Mouse (Mus musculus) induced T-regulatory cell, adult 2 months (primary cell): Measurements from ENCODE around the gene Psmg1.
"Not testable (repeated sequence)": the region's sequence is repeated elsewhere in the genome, so short reads cannot be mapped to it uniquely, and the experiment has no call there.

Source experiments
- DNase-seq: peaks from one replicate; pipeline ENCODE4 v3.0.0-alpha.2; 2012; ENCODE audit warnings: low read depth

Gene Psmg1

GRCm38 (mm10) chr16:95990462-95991121, at the start of gene Psmg1:
Gene Psmg1 (minus strand): TSS chr16:95990960.
- peak; percentile 97 for DNase-seq

DNA sequence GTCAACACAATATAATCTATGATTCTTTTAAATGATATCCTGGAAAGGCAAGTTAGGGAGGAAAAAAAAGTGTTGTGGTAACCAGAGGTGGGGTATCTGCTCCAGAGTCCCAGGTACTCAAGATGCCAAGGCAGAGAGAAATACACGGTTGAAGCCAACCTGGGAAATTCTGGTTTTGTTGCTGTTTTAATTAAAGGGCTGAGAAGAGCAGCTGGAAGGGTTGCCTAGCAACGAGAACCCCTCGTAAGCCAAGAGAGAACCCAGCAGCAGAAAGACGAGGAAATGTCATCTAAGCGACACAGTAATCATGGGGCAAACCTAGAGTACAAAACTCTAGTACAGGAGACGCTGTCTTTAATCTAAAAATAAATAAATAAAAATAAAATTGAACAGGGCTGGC, 48.8 kb upstream of the Psmg1 start:
- DNase-seq: no peak

GRCm38 (mm10) chr16:96034473-96034872, 43.7 kb upstream of the Psmg1 start:
- DNase-seq: no peak

GRCm38 (mm10) chr16:96032368-96033043, 41.7 kb upstream of the Psmg1 start:
- no peak for DNase-seq

- peak; percentile 45 for DNase-seq
Measured at GRCm38 (mm10) chr16:96030476-96031102, 39.8 kb upstream of the Psmg1 start.

DNA sequence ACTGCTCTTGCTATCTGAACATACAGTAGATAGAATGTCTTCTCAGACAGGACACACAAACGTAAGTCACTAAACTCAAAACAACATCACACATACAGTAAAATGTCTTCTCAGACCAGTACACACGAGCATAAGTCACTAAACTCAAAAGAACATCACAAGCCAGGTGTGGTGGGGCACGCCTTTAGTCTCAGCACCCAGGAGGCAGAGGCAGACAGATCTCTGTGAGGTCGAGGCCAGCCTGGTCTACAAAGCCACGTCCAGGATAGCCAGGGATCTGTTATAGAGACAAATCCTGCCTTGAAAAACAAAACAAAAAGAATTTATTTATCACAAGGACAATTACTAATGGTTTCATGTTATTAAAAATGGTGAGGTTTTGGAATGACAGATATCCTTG, 35.5 kb upstream of the Psmg1 start:
- no peak for DNase-seq

GRCm38 (mm10) chr16:96025244-96025643, 34.5 kb upstream of the Psmg1 start:
- no peak for DNase-seq

DNA sequence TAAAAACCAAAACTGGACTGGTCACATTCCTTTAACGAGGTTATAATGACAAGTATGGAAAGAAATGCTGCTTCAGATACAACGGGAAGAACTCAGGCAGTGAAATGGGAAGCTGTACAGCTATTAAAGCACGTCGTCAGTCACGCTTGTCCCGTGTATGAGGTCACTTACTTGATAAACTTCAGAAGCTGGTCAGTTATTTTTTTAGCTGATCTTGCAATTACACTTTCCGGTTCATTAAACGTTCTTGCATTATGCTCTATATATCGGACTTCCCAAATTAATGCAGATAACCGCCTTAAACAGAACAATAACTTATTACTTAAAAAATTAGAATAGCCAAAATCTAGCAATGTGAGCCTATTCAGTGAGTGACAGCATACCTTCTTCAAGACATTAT, 30.3 kb upstream of the Psmg1 start:
- DNase-seq: no peak

GRCm38 (mm10) chr16:96009124-96009523, 18.4 kb upstream of the Psmg1 start:
- not testable (repeated sequence) for DNase-seq

DNA sequence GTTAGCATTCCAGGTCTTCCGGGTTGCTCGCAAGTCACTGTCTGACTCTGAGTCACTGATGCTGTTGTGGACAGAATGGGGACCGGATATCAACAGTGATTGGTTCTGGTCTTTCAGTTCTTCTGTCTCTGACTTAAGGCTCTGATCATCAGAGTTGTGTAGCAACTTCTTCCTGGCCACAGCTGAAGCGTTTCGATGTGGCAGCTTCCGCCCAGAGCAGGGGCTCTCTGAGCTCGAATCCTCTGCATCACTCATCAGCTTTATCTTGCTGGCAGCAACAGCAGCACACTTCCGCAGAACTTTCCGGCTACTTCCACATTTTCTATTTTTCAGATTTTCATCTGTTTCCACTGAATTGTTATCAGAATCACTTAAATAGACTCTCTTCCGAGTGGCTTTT, 13.5 kb upstream of the Psmg1 start:
- DNase-seq: not testable (repeated sequence)

GRCm38 (mm10) chr16:95999291-95999690, 8.5 kb upstream of the Psmg1 start:
- peak; percentile 79 for DNase-seq

DNA sequence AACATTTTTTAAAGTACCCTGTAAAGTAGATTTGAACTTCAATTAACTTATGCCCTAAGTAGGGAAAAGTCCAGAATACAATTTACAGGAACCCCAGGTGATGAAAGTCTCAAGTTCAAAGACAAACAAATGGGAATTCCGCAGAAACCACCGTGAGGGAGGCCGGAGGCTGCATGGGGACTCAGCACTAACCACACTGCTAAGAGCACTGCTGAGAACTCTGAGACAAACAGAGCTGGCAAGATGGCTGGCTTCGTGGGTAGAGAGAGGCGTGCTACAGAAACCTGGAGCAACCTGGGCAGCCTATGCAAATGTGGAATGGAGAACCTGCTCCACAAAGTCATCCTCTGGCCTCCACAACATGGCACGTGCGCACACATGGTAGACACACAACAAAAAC, 5.4 kb upstream of the Psmg1 start:
- DNase-seq: no peak

DNA sequence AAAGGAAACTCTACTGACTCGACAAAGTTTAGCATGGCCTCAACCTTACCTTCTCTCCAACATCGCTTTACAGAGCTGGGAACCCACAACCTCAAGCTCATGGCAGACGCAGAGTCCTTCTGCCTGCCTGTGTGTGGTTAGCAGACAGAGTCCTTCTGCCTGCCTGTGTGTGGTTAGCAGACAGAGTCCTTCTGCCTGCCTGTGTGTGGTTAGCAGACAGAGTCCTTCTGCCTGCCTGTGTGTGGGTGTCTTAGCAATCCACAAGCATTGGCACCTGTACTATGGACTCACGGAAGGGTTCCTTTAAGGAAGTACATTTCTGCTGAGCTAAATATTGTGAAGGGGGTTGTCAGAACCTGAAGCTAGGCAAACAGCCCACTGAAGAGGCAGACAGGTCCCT, 3.8 kb upstream of the Psmg1 start:
- DNase-seq: not testable (repeated sequence)

- DNase-seq: no peak
Measured at GRCm38 (mm10) chr16:95992596-95992995, 1.8 kb upstream of the Psmg1 start.

DNA sequence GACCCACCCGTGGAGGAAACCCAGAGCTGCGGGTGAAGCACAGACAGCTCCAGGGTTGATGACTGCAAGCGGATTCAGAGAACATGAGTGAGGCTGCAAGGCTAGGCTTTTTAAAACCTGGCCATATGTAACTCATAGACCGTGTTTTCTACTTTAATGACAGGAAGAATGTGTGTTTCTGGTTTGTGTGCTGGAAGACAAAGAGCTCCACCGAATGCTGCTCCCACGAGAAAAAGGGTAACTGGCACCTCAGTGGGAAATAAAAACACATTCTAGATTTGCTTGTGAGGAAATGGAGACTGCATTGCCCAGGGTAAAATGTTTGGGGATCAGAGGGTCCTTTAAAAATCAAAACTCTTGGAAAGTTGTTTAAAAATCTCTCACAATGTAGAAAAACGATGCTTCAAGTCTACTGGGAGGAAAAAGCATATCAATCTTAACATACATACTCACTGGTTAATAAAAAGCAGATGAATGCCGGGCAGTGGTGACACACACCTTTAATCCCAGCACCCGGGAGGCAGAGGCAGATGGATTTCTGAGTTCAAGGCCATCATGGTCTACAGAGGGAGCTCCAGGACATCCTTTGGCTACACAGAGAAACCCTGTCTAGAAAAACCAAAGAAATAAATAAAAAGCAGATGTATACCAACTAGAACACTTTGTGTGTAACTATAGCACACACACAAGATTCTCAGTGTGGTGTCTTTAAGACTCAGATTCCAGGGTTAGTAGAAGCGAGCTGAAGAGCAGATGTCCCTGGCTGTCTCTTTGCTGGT, 551 bp upstream of the Psmg1 start:
- DNase-seq: no peak

DNA sequence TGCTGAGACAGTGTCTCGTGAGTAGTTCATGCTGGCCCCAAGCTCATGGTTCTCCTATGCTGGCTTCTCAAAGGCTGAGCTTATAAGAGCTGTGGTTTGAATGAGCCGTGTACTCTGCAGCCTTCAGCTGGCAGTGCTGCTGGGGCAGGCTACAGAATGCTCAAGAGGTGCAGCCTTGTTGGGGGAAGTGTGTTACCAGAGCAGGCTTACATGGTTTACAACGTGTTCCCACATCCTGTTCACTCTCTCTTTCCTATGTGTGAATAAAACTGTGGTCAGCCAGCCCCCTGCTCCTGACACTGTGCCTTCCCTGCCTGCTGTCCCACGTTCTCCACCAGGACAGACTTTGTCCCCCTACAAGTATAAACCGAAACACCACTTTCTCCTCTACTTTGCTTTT, 5.8 kb downstream of the Psmg1 start:
- DNase-seq: peak; percentile 52

DNA sequence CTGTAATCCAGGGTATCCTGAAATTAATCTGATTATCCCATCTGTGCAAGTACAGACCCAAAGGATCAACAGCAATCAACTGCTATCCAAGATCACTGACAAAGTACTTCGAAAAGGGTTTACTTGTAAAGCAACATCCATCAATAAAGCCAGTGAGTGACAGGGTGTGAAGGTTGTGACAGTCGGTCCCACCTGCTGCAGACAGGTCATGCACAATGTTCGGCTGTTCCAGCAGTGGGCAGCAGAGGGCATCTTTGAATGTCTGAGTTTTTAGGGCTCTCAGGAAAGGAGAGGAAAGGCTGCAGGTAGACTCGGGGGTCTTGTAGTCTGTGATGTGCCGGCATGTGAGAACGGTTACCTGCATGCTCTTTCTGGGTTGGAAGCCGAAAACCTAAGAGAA, 7.2 kb downstream of the Psmg1 start:
- DNase-seq: peak; percentile 67

- no peak for DNase-seq
Measured at GRCm38 (mm10) chr16:95970841-95971240, 19.9 kb downstream of the Psmg1 start.

DNA sequence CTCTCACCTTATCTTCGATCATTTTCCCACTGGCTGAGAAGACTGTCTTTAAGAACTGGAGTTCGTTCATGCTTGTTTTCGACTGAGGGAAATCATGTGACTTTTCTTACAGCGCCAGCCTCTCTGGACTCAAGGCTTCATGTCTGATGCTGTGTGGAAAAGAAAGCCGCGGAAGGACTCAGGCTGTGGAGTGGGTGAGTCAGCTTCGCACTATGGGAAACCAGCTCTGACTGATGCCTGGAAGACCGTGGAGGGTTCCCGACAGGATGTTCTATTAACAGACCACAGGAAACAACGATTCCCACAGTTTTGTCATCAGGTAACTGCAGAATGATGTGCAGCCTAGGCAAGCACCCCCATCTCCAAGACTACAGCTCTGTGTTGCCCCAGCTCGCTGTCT, 23.3 kb downstream of the Psmg1 start:
- no peak for DNase-seq

- DNase-seq: peak; percentile 77
Measured at GRCm38 (mm10) chr16:95964427-95965023, 26.2 kb downstream of the Psmg1 start.

DNA sequence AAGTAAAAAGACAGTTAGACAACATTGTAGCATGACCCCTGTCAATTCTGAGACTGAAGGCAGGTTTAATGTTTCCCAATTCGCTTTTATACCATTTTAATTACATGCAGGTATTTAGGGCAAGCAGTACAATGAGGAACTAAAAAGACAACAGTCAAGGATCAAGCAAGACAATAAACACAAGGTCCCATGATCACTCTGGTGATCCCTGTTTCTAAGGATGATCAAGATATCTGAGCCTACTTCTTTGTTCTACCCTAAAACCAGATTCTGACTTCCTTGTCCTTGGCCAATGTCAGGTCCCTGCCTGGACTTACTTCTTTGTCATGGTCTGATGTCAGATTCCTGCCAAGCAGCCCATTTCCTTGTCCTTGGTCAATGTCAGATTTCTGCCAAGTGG, 29.3 kb downstream of the Psmg1 start:
- DNase-seq: not testable (repeated sequence)

DNA sequence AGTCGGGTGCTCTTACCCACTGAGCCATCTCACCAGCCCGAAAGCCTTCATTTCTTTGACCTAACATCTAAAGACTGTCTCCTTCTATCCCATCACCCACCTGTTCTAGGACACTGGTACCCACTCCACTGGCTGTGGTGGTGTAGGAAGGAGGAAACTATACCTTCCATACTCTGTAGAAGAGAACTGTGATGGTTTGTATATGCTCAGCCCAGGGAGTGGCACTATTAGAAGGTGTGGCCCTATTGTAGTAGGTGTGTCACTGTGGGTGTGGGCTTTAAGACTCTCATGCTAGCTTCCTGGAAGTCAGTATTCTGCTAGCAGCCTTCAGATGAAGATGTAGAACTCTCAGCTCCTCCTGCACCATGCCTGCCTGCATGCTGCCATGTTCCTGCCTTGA, 30.1 kb downstream of the Psmg1 start:
- DNase-seq: not testable (repeated sequence)
